Mouse (Mus musculus): Measurements from ENCODE around the gene Mrm1. TPM values are rescaled to one million over a fixed set of nuclear protein-coding genes. Genes with fewer than 3 reads are reported as not detected.

The Mrm1 gene
- total and polyA plus RNA-seq, 2 experiments from 2014 or later, result 21.5 to 33.7 TPM

DNA sequence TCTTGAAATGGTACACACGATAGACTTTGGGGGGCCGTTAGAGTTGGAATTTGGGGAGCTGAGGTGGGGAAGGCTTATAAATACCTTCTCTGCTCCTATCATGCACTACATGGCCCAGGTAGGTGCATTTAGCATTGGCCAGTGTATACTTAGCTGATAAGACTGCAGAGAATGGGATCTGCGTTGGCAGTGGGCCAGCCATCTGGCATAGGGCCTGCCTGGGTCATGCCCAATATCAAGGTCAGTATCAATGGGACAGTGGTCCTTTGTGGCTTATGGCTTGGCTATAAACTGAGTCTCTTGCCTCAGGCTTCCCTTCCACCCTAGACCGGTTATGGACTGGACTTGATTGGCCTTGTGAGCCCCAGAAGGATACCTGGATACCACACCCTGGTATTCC lies 14.9 kb downstream of the Mrm1 start:
- Histone ChIP-seq H3K36me3 (replicated peaks; ENCODE audit: control insufficient read depth, insufficient read depth, low read length) (no peaks in the 10 kb centered on the region), H3K4me2 (ENCODE audit: low read depth, low read length) (no peak overlapping the region), H3K27me3 (ENCODE audit: control insufficient read depth, insufficient read depth, low read length) (no peaks in the 10 kb centered on the region), H3K4me3 (ENCODE audit: low read depth, low read length) (no peak overlapping the region), H3K9me3 (replicated peaks; ENCODE audit: control insufficient read depth, low read length) (no peaks in the 10 kb centered on the region), H3K4me1 (ENCODE audit: control insufficient read depth, insufficient read depth) (no peaks in the 10 kb centered on the region), H3K9ac (replicated peaks; ENCODE audit: low read depth, low read length) (no peak overlapping the region), H3K27ac (ENCODE audit: low read depth) (no peak overlapping the region)
- ATAC-seq (ENCODE audit: insufficient read depth, low read depth) (no peak), DNase-seq (ENCODE audit: low spot score) (no peak)
- TF ChIP-seq CTCF (IDR thresholded peaks at IDR 0.05; ENCODE audit: low read depth) (no peak), EP300 (IDR thresholded peaks at IDR 0.05; ENCODE audit: low read depth) (no peak)
- 76% methylated on average over 4 of the region's 4 CpGs for WGBS

- no peaks in the 10 kb centered on the region for H3K9me3 ChIP-seq (replicated peaks; ENCODE audit: control insufficient read depth, low read length)
- WGBS, result 20% methylated on average over 21 of the region's 21 CpGs
- no peak overlapping the region for H3K4me3 ChIP-seq (ENCODE audit: low read depth, low read length)
- H3K4me2 ChIP-seq (ENCODE audit: low read depth, low read length), result no peak overlapping the region
- H3K27me3 ChIP-seq (ENCODE audit: control insufficient read depth, insufficient read depth, low read length), result 0 out of 2 replicates have a peak, but pooled peaks cover 3% of the 10 kb centered on the region
- no peak overlapping the region for H3K27ac ChIP-seq (ENCODE audit: low read depth)
- TF ChIP-seq EP300 (IDR thresholded peaks at IDR 0.05; ENCODE audit: low read depth) (no peak), CTCF (IDR thresholded peaks at IDR 0.05; ENCODE audit: low read depth) (peak; percentile 84)
- H3K9ac ChIP-seq (replicated peaks; ENCODE audit: low read depth, low read length), result no peak overlapping the region
- DNase-seq (ENCODE audit: low spot score) (peak; percentile 66), ATAC-seq (ENCODE audit: insufficient read depth, low read depth) (0 out of 2 replicates have a peak, but pooled peaks have one; percentile 30)
- no peaks in the 10 kb centered on the region for H3K4me1 ChIP-seq (ENCODE audit: control insufficient read depth, insufficient read depth)
- H3K36me3 ChIP-seq (replicated peaks; ENCODE audit: control insufficient read depth, insufficient read depth, low read length), result no peaks in the 10 kb centered on the region
These were observed 21.5 kb downstream of the Mrm1 start for GRCm38 (mm10) chr11:84797627-84798353.

DNA sequence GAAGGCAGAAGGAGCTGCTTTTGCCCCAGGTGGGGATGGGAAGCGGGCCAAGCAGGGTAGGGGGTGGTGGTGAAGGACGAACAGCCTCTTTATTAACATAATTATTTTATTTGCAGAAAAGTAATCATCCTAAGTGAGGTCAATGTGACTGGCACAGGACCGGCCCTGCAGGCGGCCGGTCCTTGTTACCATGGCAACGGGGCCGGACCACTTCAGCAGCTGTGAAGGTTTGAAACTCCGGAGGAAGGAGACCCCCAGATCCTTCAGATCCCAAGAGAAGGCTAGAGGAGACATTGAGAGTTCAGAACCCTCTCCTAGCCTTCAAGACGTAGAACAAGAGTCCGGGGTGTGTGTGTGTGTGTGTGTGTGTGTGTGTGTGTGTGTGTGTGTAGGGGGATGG lies 22.3 kb downstream of the Mrm1 start:
- DNase-seq (ENCODE audit: low spot score), result no peak
- WGBS, result 50% methylated on average over 10 of the region's 10 CpGs
- no peak for TF ChIP-seq EP300 (IDR thresholded peaks at IDR 0.05; ENCODE audit: low read depth)
- no peak for TF ChIP-seq CTCF (IDR thresholded peaks at IDR 0.05; ENCODE audit: low read depth)
- no peak for ATAC-seq (ENCODE audit: insufficient read depth, low read depth)
- Histone ChIP-seq H3K27me3 (ENCODE audit: control insufficient read depth, insufficient read depth, low read length) (0 out of 2 replicates have a peak, but pooled peaks cover 3% of the 10 kb centered on the region), H3K27ac (ENCODE audit: low read depth) (no peak overlapping the region), H3K4me1 (ENCODE audit: control insufficient read depth, insufficient read depth) (no peaks in the 10 kb centered on the region), H3K9ac (replicated peaks; ENCODE audit: low read depth, low read length) (no peak overlapping the region), H3K4me2 (ENCODE audit: low read depth, low read length) (no peak overlapping the region), H3K4me3 (ENCODE audit: low read depth, low read length) (no peak overlapping the region), H3K36me3 (replicated peaks; ENCODE audit: control insufficient read depth, insufficient read depth, low read length) (no peaks in the 10 kb centered on the region), H3K9me3 (replicated peaks; ENCODE audit: control insufficient read depth, low read length) (no peaks in the 10 kb centered on the region)

DNA sequence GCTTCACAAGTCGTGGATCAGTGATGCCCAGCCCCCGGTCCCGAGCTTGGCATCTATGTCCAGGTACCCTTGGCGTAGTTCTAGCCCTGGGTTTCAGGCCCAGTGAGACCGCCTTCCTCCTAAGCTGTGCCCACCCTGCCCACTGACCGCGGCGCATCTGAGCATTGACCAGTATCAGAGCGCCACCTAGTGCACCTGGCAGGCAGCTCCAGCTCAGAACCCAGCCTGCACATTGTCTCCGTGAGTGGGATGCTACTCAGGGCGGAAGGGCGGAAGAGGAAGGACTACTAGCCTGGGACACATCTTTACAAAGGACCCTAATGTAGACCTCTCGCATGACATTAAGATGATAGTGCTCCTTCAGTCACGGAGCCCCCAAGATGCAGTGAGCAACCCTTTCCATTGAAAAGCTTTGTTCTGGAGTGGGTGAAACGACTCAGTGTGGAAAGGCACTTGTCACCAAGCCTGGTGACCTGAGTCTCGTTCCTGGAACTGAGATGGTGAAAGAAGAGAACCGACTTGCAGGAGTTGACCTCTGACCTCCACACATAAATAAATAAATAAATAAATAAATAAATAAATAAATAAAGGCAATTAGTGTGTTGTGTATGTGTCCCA lies 24.7 kb downstream of the Mrm1 start:
- no peak overlapping the region for H3K4me3 ChIP-seq (ENCODE audit: low read depth, low read length)
- no peaks in the 10 kb centered on the region for H3K36me3 ChIP-seq (replicated peaks; ENCODE audit: control insufficient read depth, insufficient read depth, low read length)
- WGBS, result 8% methylated on average over 17 of the region's 17 CpGs
- no peaks in the 10 kb centered on the region for H3K4me1 ChIP-seq (ENCODE audit: control insufficient read depth, insufficient read depth)
- H3K27me3 ChIP-seq (ENCODE audit: control insufficient read depth, insufficient read depth, low read length), result 0 out of 2 replicates have a peak, but pooled peaks cover 8% of the 10 kb centered on the region
- peak; percentile 76 for ATAC-seq (ENCODE audit: insufficient read depth, low read depth)
- peak; percentile 50 for DNase-seq (ENCODE audit: low spot score)
- no peak overlapping the region for H3K4me2 ChIP-seq (ENCODE audit: low read depth, low read length)
- H3K27ac ChIP-seq (ENCODE audit: low read depth), result no peak overlapping the region
- H3K9me3 ChIP-seq (replicated peaks; ENCODE audit: control insufficient read depth, low read length), result no peaks in the 10 kb centered on the region
- H3K9ac ChIP-seq (replicated peaks; ENCODE audit: low read depth, low read length), result no peak overlapping the region
- peak; percentile 92 for TF ChIP-seq CTCF (IDR thresholded peaks at IDR 0.05; ENCODE audit: low read depth)
- TF ChIP-seq EP300 (IDR thresholded peaks at IDR 0.05; ENCODE audit: low read depth), result no peak

- Histone ChIP-seq H3K4me1 (ENCODE audit: control insufficient read depth, insufficient read depth) (no peaks in the 10 kb centered on the region), H3K27ac (ENCODE audit: low read depth) (no peak overlapping the region), H3K36me3 (replicated peaks; ENCODE audit: control insufficient read depth, insufficient read depth, low read length) (no peaks in the 10 kb centered on the region), H3K27me3 (ENCODE audit: control insufficient read depth, insufficient read depth, low read length) (0 out of 2 replicates have a peak, but pooled peaks cover 8% of the 10 kb centered on the region), H3K9me3 (replicated peaks; ENCODE audit: control insufficient read depth, low read length) (no peaks in the 10 kb centered on the region), H3K4me3 (ENCODE audit: low read depth, low read length) (no peak overlapping the region), H3K4me2 (ENCODE audit: low read depth, low read length) (no peak overlapping the region), H3K9ac (replicated peaks; ENCODE audit: low read depth, low read length) (no peak overlapping the region)
- TF ChIP-seq EP300 (IDR thresholded peaks at IDR 0.05; ENCODE audit: low read depth), result no peak
- no peak for TF ChIP-seq CTCF (IDR thresholded peaks at IDR 0.05; ENCODE audit: low read depth)
- DNase-seq (ENCODE audit: low spot score) (no peak), ATAC-seq (ENCODE audit: insufficient read depth, low read depth) (no peak)
These were observed 25.8 kb downstream of the Mrm1 start for GRCm38 (mm10) chr11:84793545-84793944.

All from heart, postnatal 0 days (tissue).